Mouse (Mus musculus) kidney, postnatal 4 days (tissue): ENCODE data around the gene Ccdc85c.

Experiments used
- DNase-seq, 2 experiments: peaks; one replicate each; pipeline ENCODE4 v3.0.0; 2021; ENCODE audit warnings: mixed read lengths in 2 of 2

Gene Ccdc85c

DNA sequence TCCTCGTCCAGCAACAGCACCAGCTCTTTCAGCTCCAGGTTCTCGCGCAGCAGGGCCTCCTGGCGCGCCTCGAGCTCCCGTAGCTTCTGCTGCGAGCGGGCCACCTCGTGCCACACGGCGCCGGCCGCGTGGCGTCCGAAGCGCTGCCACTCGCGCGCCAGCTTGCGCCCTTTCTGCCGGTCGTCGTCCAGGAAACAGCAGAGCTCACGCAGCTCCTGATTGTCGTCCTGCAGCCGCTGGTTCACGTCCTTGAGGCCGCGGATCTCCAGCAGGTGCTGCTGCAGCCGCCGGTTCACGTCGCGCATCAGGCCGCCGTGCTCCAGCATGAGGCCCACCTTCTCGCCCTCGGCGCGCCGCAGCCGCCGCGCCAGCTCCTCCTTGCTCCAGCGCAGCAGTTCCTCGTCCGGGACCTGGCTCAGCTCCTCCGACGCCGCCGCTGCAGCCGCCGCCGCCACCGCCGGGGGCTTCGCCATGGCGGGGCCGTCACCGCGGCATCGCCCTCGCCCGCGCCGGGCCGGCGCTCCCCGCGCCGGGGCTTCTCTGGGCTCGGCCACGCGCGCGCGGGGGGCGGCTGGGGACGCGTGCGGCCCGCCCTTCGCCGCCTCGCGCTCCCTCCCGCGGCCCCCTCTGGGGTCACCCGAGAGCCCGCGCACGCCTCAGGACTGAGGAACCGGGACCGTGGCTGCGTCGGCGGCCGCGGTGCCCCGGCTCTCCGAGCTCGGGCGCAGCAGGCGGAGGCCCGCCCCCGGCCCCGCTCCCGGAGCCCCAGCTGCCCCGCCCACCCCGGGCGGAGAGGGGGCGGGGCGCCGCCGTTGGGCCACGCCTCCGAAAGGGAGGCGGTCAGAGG lies at the start of gene Ccdc85c:
Gene Ccdc85c, minus strand, starts transcription at position 765 of the 847 bp plus-strand sequence.
- DNase-seq: peak; percentile 63 to 78

DNA sequence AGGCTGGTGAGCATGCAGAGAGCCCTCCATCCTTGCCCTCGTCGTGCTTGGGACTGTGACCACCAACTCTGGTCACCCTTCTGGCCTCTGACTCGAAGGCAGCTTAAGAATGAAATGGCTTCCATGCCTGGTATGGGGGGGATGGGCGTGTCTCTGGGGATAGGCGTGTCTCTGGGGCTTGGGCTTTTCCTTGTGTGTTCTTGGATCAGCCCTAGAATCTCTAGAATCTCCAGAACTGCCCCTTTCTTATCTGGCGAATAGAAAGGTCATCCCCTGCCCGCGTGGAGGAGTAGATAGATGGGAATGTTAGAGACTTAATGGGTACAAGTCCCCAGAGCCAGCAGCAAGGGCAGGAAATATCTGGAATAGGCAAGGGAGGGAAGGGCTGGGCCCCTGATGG lies 44.9 kb upstream of the Ccdc85c start:
- no peak for DNase-seq

DNA sequence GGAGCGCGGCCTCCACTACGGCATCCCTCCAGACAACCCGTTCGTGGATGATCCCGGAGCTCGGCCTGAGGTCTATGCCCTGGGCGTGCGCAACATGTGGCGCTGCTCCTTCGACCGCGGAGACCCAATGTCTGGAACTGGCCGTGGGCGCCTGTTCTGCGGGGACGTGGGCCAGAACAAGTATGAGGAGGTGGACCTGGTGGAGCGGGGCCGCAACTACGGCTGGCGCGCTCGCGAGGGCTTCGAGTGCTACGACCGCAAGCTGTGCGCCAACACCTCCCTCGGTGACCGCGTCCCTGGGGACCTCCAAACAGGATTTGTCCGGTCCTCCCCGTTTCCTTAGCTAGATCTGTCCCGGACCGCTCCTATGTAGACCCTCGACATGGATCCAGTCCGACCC lies 43.3 kb upstream of the Ccdc85c start:
- DNase-seq: peak; percentile 21 to 34

DNA sequence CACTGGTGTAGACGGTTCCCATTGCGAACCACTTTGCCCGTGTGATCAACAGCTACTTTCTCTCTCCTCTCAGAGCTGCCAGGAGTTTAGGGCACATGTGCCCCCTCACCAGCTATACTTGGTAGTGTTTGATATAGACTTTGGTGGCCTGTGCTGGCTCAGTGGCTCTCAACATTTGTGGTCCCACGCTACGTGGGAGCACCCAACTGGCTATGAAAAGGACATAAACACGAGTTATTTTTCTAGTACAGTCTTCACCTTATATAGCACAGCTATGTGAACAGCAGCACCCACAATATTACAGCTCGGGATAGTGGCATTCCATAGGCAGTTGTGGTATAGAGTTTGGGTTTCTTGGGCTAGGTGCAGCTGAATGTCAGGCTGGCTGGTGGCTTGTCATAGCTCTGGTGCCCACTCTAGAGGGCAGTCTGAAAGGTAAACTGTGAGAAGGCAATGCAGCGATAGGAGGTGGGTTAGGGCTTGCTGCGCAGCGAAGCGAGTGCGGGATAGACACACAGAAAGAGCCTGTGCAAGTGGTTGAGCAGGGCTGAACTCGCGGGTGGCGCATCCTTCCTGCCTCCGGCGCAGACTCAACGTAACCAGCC lies 42.7 kb upstream of the Ccdc85c start:
- DNase-seq: no peak

DNA sequence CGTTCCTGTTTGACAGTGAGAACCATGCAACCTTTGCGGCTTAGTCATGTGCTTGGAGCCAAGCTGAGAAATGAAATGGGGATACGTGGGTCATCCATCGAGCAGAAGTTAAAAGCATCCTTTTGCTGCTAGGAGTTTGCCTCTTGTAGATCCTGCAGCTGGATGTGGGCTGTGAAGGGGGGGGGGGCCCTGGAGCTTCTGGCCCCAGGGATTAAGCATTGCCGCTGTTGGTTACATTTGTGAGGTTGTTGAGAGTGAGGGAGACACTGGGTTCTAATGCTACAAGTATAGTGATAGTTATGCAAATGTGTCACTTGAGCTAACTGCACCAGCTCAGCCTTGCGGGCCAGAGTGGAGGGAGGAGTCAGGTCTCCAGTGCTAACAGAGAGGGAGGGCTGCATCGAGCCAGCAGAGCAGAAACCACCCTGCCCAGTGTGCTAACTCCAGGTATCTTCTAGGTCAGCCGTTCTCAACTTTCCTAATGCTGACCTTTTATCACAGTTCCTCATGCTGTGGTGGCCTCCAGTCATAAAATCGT lies 42.0 kb upstream of the Ccdc85c start:
- peak; percentile 22 to 25 for DNase-seq

DNA sequence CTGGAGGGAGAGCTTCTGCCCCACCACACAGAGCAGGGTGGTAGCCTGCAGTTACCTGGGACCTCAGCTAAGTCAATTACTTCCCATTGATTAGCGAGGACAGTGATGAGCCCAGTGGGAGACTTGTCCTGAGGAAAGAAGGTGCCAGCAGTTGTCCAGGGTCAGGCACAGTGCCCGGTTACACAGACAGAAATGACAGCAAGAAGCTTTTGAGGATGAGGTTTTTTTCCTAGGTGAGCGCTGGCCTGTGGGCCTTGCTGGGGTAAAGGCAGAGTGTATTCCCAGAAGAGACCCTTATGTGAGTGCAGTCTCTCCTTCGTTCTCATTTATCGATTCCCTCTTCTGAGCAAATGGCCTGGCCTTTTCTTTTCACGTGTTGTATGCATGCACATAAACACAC lies 41.4 kb upstream of the Ccdc85c start:
- no peak for DNase-seq

DNA sequence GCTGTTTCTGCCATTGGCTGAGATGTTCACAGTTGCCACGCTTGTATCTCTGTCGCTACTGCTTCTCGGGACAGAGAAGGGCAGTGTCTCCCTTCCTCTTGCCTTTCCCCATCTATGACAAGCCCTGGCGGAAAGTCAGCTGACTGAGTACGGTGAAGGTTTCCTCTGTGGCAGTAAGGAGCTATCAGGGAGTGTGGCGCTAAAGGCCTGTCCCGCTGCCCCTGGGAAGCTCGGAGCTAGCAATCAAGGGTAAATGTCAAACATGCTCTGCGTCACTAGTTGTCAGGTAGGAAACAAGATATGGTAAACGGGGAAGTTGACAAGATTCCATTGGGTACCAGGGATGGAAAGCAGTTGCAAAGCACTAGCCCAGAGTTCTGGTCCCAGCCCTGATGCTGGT lies 40.6 kb upstream of the Ccdc85c start:
- DNase-seq: no peak

DNA sequence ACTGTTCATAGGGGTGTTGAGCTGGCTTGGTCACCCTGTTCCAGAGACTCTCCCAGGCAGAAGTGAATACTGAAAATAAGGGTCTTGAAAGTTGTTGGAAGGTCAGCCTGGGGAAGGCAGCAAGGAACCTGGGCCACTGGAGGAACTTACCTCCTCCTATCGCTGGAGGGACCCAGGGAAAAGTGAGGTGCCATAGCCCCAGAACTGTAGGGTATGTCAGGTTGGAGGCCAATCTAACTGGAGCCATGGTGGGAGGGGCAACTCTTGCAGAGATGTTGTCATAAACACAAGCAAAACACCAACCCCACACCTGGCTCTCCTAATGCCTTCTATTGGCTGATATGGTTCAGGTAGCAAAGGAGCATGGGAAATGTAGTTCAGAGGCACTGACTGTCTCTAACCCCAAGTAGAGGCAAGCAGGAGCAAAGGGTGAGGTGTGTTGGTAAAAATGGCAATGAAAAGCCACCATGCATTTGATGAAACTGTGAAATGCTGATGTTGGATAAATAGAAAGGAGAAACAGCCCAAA lies 38.1 kb upstream of the Ccdc85c start:
- no peak for DNase-seq

DNA sequence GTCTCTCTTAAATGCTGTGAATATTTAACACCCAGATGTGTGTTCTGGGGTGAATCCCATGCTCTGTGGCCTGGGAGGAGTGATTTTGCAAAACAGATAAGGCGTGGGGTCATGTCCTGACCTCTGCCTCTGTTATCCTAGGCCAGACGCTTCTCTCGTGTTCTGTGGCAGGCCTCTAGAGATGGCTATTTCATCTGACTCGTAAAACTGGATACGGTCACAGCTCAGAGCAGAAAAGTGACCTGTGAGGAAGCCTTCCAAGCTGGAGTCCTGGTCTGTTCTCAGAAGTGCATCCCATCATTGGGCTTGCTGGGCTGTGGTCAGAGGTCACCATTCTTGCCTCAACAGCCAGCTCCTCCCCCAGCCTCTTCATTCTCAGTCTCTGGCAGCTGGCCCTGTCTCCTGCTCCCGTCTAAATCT lies 37.2 kb upstream of the Ccdc85c start:
- peak; percentile 52 to 68 for DNase-seq

DNA sequence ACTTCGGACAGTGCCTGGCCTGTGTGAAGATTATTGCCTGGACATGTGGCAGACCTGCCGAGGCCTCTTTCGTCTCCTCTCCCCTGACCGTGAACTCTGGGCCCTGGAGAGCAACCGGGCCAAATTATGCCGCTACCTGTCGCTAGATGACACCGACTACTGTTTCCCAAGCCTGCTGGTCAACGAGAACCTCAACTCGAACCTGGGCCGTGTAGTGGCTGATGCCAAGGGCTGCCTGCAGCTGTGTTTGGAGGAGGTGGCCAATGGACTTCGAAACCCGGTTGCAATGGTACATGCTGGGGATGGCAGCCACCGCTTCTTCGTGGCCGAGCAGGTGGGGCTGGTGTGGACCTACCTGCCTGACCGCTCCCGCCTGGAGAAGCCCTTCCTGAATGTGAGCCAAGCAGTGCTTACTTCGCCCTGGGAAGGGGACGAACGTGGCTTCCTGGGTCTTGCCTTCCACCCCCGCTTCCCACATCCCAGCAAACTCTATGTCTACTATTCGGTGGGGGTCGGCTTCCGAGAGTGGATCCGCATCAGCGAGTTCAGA lies 36.6 kb upstream of the Ccdc85c start:
- no peak for DNase-seq

DNA sequence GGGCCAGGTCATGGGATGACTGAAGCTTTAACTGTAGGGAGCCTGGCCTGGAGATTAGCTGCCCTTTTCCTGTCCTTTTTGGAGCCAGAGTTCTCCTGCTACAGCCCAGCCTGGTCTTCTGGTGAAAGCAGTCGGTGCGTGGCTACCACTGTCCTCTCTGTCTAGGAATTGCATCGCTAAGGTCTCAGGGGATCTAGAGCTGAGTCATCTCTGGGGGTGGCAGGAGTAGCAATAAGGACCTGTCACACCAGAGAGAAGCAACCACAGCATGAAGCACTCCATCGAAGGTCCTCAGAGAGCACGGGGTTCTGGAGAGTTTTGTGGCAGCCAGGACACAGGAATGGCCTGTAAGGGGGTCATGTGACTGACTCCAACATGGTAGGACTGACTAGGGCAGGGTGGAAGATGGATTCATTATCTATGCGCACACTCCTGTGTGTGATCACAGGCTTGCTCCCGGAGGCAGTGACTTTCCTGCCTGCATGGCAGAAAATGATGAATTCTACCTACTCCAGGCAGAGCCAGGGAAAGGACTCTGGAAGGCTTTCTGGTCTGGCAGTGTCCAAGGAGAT lies 35.3 kb upstream of the Ccdc85c start:
- DNase-seq: no peak

DNA sequence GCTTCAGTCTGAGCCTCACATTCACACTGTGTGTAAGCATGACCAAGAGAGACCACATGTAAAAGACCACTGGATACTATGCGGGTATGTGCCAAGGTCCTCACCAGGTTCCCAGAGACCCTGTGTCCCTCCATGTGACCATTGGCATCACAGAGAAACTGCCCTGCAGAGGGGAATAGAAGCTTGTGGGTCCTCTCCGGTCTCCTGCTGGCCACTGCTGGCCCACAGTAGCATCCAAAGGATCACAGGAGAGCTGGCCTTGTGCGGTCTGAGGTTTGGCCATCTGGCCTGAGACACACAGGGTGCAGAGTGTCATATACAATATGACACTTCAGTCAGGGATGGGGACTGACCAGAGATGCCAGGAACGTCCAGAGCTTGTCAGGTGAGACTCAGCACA lies 34.8 kb upstream of the Ccdc85c start:
- DNase-seq: no peak

DNA sequence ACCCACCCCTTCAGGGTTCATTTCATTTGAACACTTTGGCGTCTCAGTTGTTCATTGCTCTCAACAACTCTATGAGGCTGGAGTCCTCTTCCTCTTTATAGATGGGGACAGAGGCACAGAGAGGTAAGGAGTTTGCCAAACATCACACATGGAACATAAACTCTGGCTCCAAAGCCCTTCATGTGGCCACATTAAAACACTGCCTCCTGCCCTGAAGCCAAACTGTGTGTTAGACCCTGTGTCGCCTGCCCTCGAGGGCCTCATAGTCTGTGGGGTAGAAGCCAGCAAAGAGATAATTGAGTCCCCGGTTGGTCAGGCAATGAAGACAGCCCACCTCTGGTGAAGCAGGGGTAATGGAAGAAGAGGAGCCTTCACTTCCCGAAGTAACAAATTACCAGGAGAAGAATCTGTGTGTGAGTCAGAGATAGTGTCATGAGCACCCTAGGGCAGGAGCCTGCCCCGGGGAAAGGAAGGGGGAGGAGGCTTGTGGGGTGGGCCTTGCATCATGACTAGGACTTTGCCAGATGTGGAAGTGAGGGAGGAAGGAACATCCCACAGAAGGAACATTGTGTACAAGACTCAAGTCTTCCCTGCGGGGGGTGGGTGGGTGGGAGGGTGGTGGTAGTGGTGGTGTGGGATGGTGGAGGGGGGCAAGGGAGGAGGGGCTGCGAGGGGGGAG lies 34.0 kb upstream of the Ccdc85c start:
- DNase-seq: no peak

DNA sequence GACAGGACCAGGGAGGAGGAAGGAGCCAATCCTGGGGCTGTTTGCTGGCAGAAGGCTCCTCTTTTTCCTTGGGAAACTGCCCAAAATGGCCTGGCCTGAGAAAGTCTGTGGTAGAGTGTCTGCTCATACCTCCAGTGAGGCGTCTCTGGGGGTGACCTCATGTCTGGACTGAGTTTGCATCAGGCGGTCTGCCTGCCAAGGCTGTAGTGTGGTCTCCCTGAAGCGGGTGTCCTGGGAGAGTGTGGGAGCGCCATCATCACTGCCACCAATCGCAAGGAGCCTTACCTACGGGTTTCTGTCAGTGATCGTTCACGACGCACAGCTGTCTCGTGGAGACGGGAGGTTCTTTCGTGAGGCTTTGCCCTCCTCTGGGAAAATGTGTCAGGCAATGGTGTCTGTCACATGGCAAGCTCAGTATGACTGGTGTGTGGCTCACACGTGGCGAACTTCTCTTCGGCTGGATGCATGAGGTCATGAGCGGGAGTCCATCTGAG lies 33.2 kb upstream of the Ccdc85c start:
- no peak for DNase-seq

DNA sequence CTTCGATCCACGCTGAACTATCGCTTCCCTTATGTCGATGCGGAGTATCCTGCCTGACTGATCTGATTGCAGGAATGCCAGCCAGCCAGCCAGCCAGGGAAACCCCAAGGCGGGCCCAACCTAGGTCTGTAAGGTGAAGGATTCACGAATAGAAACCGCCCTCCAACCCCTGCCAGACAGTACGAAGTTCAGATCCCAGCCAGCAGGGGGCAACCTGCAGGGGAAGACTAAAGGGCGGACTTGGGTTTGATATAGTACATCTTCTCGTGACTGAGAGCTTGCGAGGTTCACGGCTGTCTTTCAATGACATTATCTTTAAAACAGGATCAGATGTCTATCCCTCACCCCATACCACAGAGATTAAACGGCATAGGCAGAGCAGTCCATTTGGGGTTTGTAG lies 32.3 kb upstream of the Ccdc85c start:
- DNase-seq: peak; percentile 84

DNA sequence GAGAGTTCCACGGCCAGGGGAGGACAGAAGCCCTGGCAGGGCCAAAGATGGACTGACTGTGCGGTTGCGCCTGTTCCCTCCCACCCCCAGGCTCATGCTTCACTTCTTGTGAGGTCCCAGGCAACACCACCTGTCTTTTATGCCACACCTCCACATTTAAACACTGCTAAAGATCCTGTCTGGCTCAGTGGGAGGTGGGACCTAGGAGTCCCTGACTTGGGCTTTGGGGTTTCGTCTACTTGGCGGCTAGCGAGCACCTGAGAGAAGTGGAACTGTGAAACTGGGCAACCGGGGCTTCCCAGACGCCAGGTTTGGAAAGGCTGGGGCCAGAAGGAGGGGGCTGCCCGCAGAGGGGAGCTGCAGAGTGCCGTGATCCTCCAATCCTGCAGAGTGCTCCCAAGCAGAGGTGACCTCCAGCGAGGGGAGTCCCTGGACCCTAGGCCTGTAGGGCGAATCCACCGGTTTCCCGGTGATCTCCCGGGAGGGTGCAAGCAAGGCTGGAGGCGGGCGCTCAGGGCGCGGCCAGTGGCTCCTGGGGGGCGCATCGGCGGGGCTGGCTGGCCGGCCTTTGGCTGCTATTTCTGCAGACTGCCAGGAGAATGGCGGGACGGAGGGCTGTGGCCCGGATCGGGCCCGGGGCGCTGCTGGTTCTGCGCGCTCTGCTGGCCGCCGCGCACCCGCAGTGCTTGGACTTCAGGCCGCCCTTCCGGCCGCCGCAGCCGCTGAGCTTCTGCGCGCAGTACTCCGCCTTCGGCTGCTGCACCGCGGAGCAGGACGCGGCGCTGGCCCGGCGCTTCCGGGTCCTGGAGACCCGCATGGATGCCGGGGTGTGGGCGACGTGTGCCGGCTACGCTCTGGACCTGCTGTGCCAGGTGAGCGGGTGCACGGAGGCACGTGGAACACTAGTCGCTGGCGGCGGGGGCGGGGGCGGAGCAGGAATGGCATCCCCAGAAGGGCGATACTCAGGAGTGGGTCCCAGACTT lies 30.9 kb upstream of the Ccdc85c start, which contains the start of gene Hhipl1:
Gene Hhipl1, plus strand, starts transcription at position 459 of the 983 bp plus-strand sequence.
- DNase-seq: peak; percentile 75 to 82

DNA sequence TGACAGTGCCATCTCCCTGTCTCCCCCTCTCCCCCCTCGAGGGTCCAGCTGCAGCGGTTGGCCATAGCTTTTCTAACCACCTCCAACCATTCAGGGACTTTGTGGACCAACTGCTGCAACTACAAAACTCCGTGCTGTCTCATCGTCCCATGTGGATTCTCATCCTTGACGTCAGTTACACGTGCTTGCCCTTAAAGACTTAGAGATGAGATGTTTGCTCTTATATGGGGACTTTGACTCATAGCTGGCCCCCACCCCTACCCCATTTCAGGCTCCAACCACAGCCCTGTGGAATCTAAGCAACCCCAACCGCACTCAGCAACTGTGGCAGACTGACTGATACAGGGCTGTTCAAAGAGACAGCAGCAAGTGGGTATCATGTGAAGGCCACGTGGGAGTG lies 29.9 kb upstream of the Ccdc85c start:
- no peak for DNase-seq

DNA sequence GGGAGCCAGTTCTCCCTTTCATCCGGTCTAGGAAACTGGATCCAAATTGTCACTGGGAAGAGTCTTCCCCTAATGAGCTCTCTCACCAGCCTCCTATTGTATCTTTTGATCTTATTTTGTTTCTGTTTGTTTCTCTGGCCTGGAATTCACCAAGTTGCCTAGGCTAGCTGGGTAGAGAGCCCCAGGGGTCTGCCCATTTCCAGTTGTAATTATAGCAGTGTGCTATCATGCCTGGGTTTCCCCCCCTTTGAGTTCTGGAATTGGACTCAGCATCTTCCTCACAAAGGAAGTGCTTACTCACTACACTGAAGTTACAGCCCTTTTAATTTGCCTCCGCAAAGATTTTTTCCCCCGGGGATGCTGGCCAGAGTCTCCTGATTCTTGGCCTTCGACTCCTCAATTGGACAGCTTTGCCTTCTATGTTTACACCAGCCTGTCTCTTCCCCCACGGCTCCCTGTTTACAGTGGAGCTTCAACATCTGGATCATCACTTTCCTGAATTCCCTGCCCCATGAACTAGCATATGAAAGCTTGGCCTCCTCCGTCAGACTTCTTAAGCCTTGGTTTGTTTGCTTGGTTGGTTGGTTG lies 28.6 kb upstream of the Ccdc85c start:
- DNase-seq: no peak

DNA sequence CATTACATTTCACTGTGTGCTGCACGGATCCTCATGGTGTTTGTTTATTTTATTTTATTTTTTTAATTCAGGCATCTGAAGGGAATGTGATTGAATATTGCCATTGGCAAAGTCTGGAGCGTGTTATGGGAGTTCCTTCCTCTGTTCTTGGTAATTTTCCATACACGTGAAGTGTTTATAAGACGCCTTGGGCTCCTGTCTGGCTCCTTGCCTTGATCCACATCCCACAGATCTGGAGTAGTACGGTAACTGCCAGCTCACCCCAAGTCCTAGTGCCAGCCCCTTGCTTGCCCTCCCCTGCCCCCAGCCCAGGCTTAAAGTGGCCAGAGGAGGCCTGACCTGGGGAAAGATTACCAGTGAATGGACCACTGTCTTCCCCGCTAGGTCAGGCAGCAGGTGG lies 25.8 kb upstream of the Ccdc85c start:
- DNase-seq: no peak

DNA sequence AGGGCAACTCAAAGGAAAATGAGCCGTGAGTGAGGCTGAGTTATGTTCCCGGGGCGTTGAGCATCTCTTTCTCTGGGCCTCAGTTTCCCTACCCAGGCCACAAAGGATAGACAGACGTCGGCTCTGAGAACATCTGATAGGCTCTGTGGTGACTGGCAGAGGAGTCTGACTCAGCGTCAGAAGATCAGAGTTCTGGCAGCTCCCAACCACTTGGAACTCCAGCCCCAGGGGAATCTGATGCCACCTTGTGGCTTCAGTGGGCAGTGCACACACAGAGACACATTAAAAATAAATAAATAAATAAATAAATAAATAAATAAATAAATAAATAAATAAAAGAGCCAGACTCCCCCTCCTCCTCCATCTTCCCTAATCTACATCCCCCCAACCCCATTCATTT lies 21.8 kb upstream of the Ccdc85c start:
- DNase-seq: peak; percentile 47 to 57

DNA sequence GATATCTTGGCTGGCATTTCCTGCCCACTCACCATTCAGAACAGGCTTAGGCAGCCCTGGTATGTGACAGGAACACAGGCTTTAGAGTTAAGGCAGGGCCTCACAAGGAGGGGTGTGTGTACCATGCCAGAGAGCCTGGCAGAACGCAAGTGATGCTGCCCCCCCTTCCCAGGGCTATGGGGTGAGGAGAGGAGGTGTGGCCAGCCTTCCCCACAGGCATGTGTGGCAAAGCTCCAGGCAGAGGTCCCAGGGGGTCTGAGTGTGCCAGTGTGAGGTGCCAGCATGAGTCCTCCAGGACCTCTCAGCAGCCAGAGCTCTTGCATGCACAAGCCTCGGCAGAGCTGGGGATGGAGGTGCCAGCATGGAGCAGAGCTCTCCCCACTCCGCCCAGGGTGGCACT lies 19.4 kb upstream of the Ccdc85c start:
- DNase-seq: no peak
